Mouse (Mus musculus): ENCODE measurements around the gene Gm49450. TPM values are rescaled to one million over a fixed set of nuclear protein-coding genes. Genes with fewer than 3 reads are reported as not detected.
A peak's percentile ranks its signal among the peaks of the same experiment; 100 is the strongest.

Gene Gm49450
- polyA plus RNA-seq, 1 experiment from 2014 or later: not detected

- Histone ChIP-seq H3K4me1 (replicated peaks) (peaks cover 9% of the 10 kb centered on the region; the same call in 1 of the 2 replicates), H3K36me3 (replicated peaks) (no peaks in the 10 kb centered on the region), H3K27me3 (no peaks in the 10 kb centered on the region), H3K9me3 (replicated peaks) (no peaks in the 10 kb centered on the region), H3K27ac (replicated peaks) (no peak overlapping the region), H3K9ac (no peak overlapping the region), H3K4me2 (no peak overlapping the region), H3K4me3 (replicated peaks) (no peak overlapping the region)
- no peak for ATAC-seq (ENCODE audit: insufficient read depth)
- WGBS (ENCODE audit: insufficient replicate concordance): 57% methylated on average over 4 of the region's 4 CpGs
These were observed 17.8 kb upstream of the Gm49450 start for GRCm38 (mm10) chr15:98971111-98971510.

- H3K27me3 ChIP-seq: no peaks in the 10 kb centered on the region
- H3K4me1 ChIP-seq (replicated peaks): peaks cover 9% of the 10 kb centered on the region; the same call in 1 of the 2 replicates
- no peaks in the 10 kb centered on the region for H3K9me3 ChIP-seq (replicated peaks)
- WGBS (ENCODE audit: insufficient replicate concordance): 25% methylated on average over 16 of the region's 16 CpGs
- H3K4me3 ChIP-seq (replicated peaks): no peak overlapping the region
- no peak overlapping the region for H3K27ac ChIP-seq (replicated peaks)
- H3K4me2 ChIP-seq: no peak overlapping the region
- ATAC-seq (ENCODE audit: insufficient read depth): no peak
- H3K9ac ChIP-seq: no peak overlapping the region
- no peaks in the 10 kb centered on the region for H3K36me3 ChIP-seq (replicated peaks)
These were observed 16.2 kb upstream of the Gm49450 start for GRCm38 (mm10) chr15:98969372-98970101.

GRCm38 (mm10) chr15:98968701-98969371, 15.5 kb upstream of the Gm49450 start:
- WGBS (ENCODE audit: insufficient replicate concordance): 43% methylated on average over 12 of the region's 12 CpGs
- no peaks in the 10 kb centered on the region for H3K27me3 ChIP-seq
- H3K9me3 ChIP-seq (replicated peaks): no peaks in the 10 kb centered on the region
- peaks cover 9% of the 10 kb centered on the region; the same call in 1 of the 2 replicates for H3K4me1 ChIP-seq (replicated peaks)
- no peak overlapping the region for H3K4me3 ChIP-seq (replicated peaks)
- H3K4me2 ChIP-seq: no peak overlapping the region
- no peak overlapping the region for H3K9ac ChIP-seq
- no peaks in the 10 kb centered on the region for H3K36me3 ChIP-seq (replicated peaks)
- no peak for ATAC-seq (ENCODE audit: insufficient read depth)
- no peak overlapping the region for H3K27ac ChIP-seq (replicated peaks)

GRCm38 (mm10) chr15:98959531-98959930, 6.2 kb upstream of the Gm49450 start:
- 47% methylated on average over 3 of the region's 3 CpGs for WGBS (ENCODE audit: insufficient replicate concordance)
- no peaks in the 10 kb centered on the region for H3K36me3 ChIP-seq (replicated peaks)
- peak; percentile 34; the same call in 1 of the 2 replicates for ATAC-seq (ENCODE audit: insufficient read depth)

DNA sequence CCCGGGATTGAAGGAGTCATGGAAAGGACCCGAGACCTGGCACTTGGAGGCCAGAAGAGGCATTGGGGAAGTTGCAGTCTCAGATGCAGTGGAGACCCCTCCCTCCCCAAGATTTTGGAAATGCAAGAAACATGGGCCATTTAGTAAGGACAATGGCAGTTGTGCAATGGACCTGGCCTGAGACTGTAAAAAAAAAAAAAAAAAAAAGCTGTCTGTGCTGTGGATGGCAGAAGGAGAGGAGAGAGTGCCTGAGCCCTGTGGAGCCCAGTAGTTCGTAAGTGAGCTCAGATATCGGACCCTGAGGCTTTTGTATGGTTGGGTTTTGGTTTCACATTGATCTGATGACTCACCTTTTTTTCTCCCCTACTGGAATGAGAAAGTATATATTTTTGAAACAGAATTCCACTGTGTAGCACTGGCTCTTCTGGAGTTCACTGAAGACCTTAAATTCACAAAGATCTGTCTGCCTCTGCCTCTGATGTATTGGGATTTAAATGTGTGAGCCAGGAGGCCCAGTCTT, 5.6 kb upstream of the Gm49450 start:
- Histone ChIP-seq H3K9ac (no peak overlapping the region), H3K36me3 (replicated peaks) (no peaks in the 10 kb centered on the region), H3K9me3 (replicated peaks) (no peaks in the 10 kb centered on the region), H3K4me1 (replicated peaks) (0 out of 2 replicates have a peak, but pooled peaks cover 5% of the 10 kb centered on the region), H3K27ac (replicated peaks) (no peak overlapping the region), H3K27me3 (peaks cover 11% of the 10 kb centered on the region), H3K4me2 (no peak overlapping the region), H3K4me3 (replicated peaks) (no peak overlapping the region)
- ATAC-seq (ENCODE audit: insufficient read depth): no peak
- WGBS (ENCODE audit: insufficient replicate concordance): 64% methylated on average over 4 of the region's 4 CpGs

More at GRCm38 (mm10) chr15:98959531-98959930, 6.2 kb upstream of the Gm49450 start:
- H3K27me3 ChIP-seq: peaks cover 5% of the 10 kb centered on the region
- no peak overlapping the region for H3K4me3 ChIP-seq (replicated peaks)
- no peak overlapping the region for H3K4me2 ChIP-seq
- no peaks in the 10 kb centered on the region for H3K9me3 ChIP-seq (replicated peaks)
- H3K4me1 ChIP-seq (replicated peaks): 0 out of 2 replicates have a peak, but pooled peaks cover 5% of the 10 kb centered on the region
- no peak overlapping the region for H3K9ac ChIP-seq
- no peak overlapping the region for H3K27ac ChIP-seq (replicated peaks)

DNA sequence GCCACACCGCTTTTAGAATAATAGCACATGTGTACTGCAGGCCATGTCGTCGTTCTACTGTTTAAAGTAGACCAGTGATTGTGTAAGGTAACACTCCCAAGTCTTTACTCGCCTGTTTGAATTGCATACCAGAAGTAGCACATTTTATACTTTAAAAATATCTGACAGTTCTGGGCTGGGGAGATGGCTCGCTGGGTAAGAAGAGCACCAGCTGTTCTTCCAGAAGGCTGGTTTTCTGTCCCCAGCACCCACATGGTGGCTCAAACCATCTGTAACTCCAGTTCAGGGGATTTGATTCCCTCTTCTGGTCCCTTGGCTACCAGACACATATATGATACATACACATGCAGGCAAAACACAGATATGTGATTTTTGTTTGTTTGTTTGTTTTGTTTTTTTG, 4.1 kb upstream of the Gm49450 start:
- Histone ChIP-seq H3K4me3 (replicated peaks) (no peak overlapping the region), H3K27me3 (peaks cover 22% of the 10 kb centered on the region), H3K4me1 (replicated peaks) (peaks cover 17% of the 10 kb centered on the region), H3K9me3 (replicated peaks) (no peaks in the 10 kb centered on the region), H3K27ac (replicated peaks) (no peak overlapping the region), H3K36me3 (replicated peaks) (no peaks in the 10 kb centered on the region), H3K4me2 (no peak overlapping the region), H3K9ac (no peak overlapping the region)
- no peak for ATAC-seq (ENCODE audit: insufficient read depth)
- WGBS (ENCODE audit: insufficient replicate concordance): 64% methylated on average over 5 of the region's 5 CpGs

DNA sequence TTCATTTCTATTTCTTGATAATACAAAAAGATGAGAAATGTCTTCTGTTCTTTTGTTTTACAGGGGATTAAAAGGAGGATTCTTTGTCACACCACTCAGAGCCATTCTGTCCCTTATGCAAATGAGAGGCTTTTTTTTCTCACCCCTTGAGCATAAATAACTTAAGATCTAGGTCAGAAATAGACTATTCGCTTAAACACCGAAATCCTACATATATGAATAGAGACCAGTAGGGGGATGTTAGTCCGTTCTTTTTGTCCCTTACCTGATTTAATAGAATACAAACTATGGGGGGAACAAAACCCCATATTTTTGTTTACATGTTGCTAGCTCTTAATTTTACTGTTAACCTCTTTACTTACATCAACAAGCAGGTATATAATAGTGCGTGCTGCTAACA, 2.6 kb upstream of the Gm49450 start:
- Histone ChIP-seq H3K4me2 (no peak overlapping the region), H3K9ac (no peak overlapping the region), H3K27me3 (peaks cover 26% of the 10 kb centered on the region), H3K27ac (replicated peaks) (no peak overlapping the region), H3K36me3 (replicated peaks) (no peaks in the 10 kb centered on the region), H3K9me3 (replicated peaks) (no peaks in the 10 kb centered on the region), H3K4me1 (replicated peaks) (peaks cover 22% of the 10 kb centered on the region), H3K4me3 (replicated peaks) (no peak overlapping the region)
- 81% methylated on average over 4 of the region's 4 CpGs for WGBS (ENCODE audit: insufficient replicate concordance)
- no peak for ATAC-seq (ENCODE audit: insufficient read depth)

- no peak overlapping the region for H3K9ac ChIP-seq
- ATAC-seq (ENCODE audit: insufficient read depth): no peak
- no peak overlapping the region for H3K4me3 ChIP-seq (replicated peaks)
- peaks cover 22% of the 10 kb centered on the region for H3K4me1 ChIP-seq (replicated peaks)
- H3K36me3 ChIP-seq (replicated peaks): no peaks in the 10 kb centered on the region
- H3K27me3 ChIP-seq: peaks cover 26% of the 10 kb centered on the region
- no peak overlapping the region for H3K27ac ChIP-seq (replicated peaks)
- H3K9me3 ChIP-seq (replicated peaks): no peaks in the 10 kb centered on the region
- WGBS (ENCODE audit: insufficient replicate concordance): 54% methylated on average over 4 of the region's 4 CpGs
- no peak overlapping the region for H3K4me2 ChIP-seq
These were observed 2.0 kb upstream of the Gm49450 start for GRCm38 (mm10) chr15:98955324-98955723.

DNA sequence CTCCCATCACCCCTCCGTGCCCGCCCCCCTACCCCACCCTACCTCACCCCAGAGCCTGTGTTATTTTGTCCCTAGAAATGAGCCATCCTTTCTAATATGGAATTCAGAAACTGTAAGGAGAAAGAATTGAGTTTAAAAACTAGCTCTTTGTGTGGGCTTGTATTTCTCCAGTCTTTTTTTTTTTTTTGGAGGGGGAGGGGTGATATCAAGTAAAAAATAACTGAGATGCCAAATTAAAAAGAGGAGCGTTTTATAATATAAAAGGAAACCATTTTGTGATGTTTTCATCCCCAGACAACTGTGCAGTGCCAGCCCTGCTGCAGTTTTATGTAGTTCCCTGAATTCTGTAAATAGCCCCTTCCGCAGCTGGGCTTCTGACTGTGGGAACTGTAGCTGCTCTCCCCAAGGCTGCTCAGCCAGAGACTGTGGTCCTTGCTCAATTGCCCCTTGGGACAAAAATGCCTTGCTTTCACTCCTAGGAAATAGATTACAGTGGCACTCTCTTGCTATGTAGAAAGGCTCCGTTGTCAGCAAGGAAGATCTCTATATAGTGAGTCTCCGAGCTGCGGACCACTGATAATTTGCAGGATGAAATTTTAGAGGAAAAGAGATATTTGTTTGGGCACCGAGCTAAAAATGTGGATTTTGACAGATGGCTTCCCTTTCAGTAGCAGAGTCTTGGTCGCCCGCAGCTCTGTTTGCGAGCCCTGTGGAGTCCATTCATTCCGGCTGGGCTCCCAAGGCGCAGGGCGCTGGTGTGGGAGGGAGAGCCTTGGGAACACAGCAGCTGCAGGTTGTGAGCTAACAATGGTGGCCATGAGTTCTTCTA, 1.3 kb upstream of the Gm49450 start:
- WGBS (ENCODE audit: insufficient replicate concordance): 44% methylated on average over 14 of the region's 14 CpGs
- peaks cover 26% of the 10 kb centered on the region for H3K27me3 ChIP-seq
- H3K4me2 ChIP-seq: no peak overlapping the region
- H3K36me3 ChIP-seq (replicated peaks): 0 out of 2 replicates have a peak, but pooled peaks cover under 1% of the 10 kb centered on the region
- no peak overlapping the region for H3K9ac ChIP-seq
- no peak overlapping the region for H3K4me3 ChIP-seq (replicated peaks)
- no peaks in the 10 kb centered on the region for H3K9me3 ChIP-seq (replicated peaks)
- H3K4me1 ChIP-seq (replicated peaks): peaks cover 22% of the 10 kb centered on the region
- no peak overlapping the region for H3K27ac ChIP-seq (replicated peaks)
- ATAC-seq (ENCODE audit: insufficient read depth): no peak

DNA sequence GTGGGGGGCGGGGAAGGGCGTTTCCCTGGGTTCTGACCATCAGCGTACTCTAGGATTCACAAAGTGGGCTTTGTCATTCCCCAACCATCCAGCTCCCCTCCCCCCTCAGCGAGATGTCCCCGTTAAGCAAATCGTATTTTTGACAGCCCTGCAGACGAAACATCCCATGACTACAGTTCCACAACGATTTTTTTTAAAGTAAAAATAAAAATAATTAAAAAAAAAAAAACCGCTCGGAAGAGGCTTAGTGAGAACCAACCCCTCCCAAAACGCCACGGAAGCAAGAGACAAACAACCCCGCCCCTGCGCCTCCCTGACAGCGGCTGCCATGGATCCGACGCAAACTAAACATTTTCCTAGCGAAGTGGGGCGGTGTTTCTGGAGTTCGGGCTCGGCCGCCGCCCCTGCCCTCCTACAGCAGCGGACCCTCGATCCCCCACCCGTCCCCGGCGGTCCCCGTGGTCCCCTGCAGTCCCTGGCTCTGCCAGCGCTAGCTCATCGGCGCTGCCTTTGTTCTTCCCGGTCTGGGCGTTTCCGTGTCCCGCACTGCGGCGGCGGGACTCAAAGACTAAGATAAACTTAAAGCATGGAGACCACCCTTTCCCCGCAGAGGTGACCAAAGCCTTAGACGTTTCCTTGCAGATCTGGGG, 475 bp downstream of the Gm49450 start:
- peak overlapping the region; percentile 73 for H3K27ac ChIP-seq (replicated peaks)

More for the DNA sequence above, 475 bp downstream of the Gm49450 start:
- Histone ChIP-seq H3K27me3 (peaks cover 26% of the 10 kb centered on the region), H3K9me3 (replicated peaks) (no peaks in the 10 kb centered on the region), H3K4me2 (peak overlapping the region; percentile 94), H3K4me3 (replicated peaks) (peak overlapping the region; percentile 73), H3K9ac (peak overlapping the region; percentile 73), H3K36me3 (replicated peaks) (0 out of 2 replicates have a peak, but pooled peaks cover 4% of the 10 kb centered on the region), H3K4me1 (replicated peaks) (peaks cover 22% of the 10 kb centered on the region)
- ATAC-seq (ENCODE audit: insufficient read depth): peak; percentile 69
- under 1% methylated on average over 41 of the region's 41 CpGs for WGBS (ENCODE audit: insufficient replicate concordance)

Data from liver, embryonic 15.5 days (tissue).